Mouse (Mus musculus): ENCODE measurements around the gene Cacnb4. TPM values are rescaled to one million over a fixed set of nuclear protein-coding genes. Genes with fewer than 3 reads are reported as not detected.

The Cacnb4 gene
- total and polyA plus RNA-seq, 3 experiments = not detected

DNA sequence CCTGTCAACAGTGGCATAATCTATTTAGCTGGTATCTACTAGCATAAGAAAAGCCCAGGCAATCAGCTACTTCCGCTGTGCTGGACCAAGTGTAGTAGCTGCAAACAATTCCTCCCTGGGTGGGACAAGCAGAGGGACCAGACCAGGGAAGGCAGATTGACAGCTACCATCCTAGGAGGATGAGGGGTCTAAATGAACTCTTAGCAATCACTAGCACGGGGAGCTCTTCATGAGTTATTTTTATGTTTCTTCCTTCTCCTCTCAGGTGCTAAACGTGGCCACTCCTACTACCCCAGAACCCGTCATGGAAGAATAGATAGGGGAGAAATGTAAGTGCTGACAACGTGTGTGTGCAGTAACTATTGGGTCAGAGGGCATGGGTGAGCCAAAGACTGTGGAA lies 105.8 kb downstream of the Cacnb4 start:
- H3K9me3 ChIP-seq (replicated peaks; ENCODE audit: insufficient read depth, low read length) = no peaks in the 10 kb centered on the region
- H3K4me3 ChIP-seq (ENCODE audit: control insufficient read depth in 1 of 2, insufficient read depth in 1 of 2, low read depth in 2 of 2, low read length in 2 of 2) = no peak overlapping the region
- H3K9ac ChIP-seq (ENCODE audit: control insufficient read depth, low read depth, low read length, poor library complexity, severe bottlenecking) = no peak overlapping the region
- H3K4me1 ChIP-seq (ENCODE audit: control insufficient read depth in 1 of 2, insufficient read depth in 2 of 2, low read length in 2 of 2) = peaks cover 0 to 10% of the 10 kb centered on the region in 2 experiments; a peak in 2 of 4 replicates
- no peak for TF ChIP-seq E2F4 (IDR thresholded peaks at IDR 0.05; ENCODE audit: borderline replicate concordance, low read depth, low read length)
- TF ChIP-seq TCF12 (IDR thresholded peaks at IDR 0.05; ENCODE audit: low read depth, low read length) = no peak
- TF ChIP-seq ELF1 (IDR thresholded peaks at IDR 0.05; ENCODE audit: low read depth, low read length) = no peak
- no peak for TF ChIP-seq POLR2AphosphoS2 (IDR thresholded peaks at IDR 0.05; ENCODE audit: low read length)
- TF ChIP-seq MEF2A (IDR thresholded peaks at IDR 0.05; ENCODE audit: extremely low read depth, insufficient replicate concordance, low read depth, low read length, poor library complexity, severe bottlenecking) = no peak
- TF ChIP-seq NRF1 (IDR thresholded peaks at IDR 0.05; ENCODE audit: insufficient read depth, low read depth, low read length, poor library complexity, severe bottlenecking) = no peak
- TF ChIP-seq GATA1 (IDR thresholded peaks at IDR 0.05; ENCODE audit: low read depth, low read length) = no peak
- TF ChIP-seq SMC3 (IDR thresholded peaks at IDR 0.05; ENCODE audit: low read depth, low read length) = no peak
- no peak for TF ChIP-seq KAT2A (conservative IDR thresholded peaks at IDR 0.05; ENCODE audit: low read depth, low read length)
- TF ChIP-seq EP300 (IDR thresholded peaks at IDR 0.05; ENCODE audit: low read depth in 1 of 2, low read length in 2 of 2) = no peak
- TF ChIP-seq CHD2 (IDR thresholded peaks at IDR 0.05; ENCODE audit: low read length) = no peak
- no peak for TF ChIP-seq MYC (IDR thresholded peaks at IDR 0.05; ENCODE audit: low read depth, low read length)
- no peaks in the 10 kb centered on the region for H3K27me3 ChIP-seq (ENCODE audit: control insufficient read depth in 1 of 2, insufficient read depth in 2 of 2, low read length in 2 of 2)
- DNase-seq (ENCODE audit: low read depth, low spot score) = no peak
- H3K27ac ChIP-seq (ENCODE audit: control insufficient read depth, low read depth, low read length) = no peak overlapping the region
- H3K79me2 ChIP-seq (ENCODE audit: control insufficient read depth, insufficient read depth, low read length, poor library complexity) = no peaks in the 10 kb centered on the region
- H3K36me3 ChIP-seq (ENCODE audit: control insufficient read depth in 1 of 2, insufficient read depth in 2 of 2, low read length in 2 of 2) = peaks cover 0 to 12% of the 10 kb centered on the region in 2 experiments; a peak in 2 of 4 replicates

DNA sequence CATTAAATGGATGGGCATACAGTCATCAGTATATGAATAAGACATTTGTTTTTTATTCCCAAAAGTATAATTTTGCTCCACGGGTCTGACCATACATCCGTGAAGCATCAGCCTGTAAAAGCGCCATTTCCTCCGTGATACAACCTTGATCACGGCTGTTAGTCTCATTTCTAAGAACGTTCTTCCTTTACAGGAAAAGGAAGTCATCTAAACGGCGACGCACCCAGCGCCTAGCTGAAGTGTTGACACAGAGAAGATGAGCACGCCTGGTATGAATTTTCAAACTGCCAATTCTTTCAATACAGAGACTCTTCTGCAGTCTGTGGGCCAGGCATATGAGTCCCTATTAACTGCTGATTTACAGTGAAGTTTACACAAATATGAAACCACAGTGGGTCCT lies 106.5 kb downstream of the Cacnb4 start:
- DNase-seq (ENCODE audit: low read depth, low spot score) = no peak
- Histone ChIP-seq H3K4me3 (ENCODE audit: control insufficient read depth in 1 of 2, insufficient read depth in 1 of 2, low read depth in 2 of 2, low read length in 2 of 2) (no peak overlapping the region), H3K27me3 (ENCODE audit: control insufficient read depth in 1 of 2, insufficient read depth in 2 of 2, low read length in 2 of 2) (no peaks in the 10 kb centered on the region), H3K9me3 (replicated peaks; ENCODE audit: insufficient read depth, low read length) (no peaks in the 10 kb centered on the region), H3K27ac (ENCODE audit: control insufficient read depth, low read depth, low read length) (no peak overlapping the region), H3K36me3 (ENCODE audit: control insufficient read depth in 1 of 2, insufficient read depth in 2 of 2, low read length in 2 of 2) (peaks cover 0 to 12% of the 10 kb centered on the region in 2 experiments; a peak in 2 of 4 replicates), H3K79me2 (ENCODE audit: control insufficient read depth, insufficient read depth, low read length, poor library complexity) (no peaks in the 10 kb centered on the region), H3K9ac (ENCODE audit: control insufficient read depth, low read depth, low read length, poor library complexity, severe bottlenecking) (no peak overlapping the region), H3K4me1 (ENCODE audit: control insufficient read depth in 1 of 2, insufficient read depth in 2 of 2, low read length in 2 of 2) (peaks cover 0 to 10% of the 10 kb centered on the region in 2 experiments; a peak in 2 of 4 replicates)
- no peak for TF ChIP-seq ZMIZ1 (IDR thresholded peaks at IDR 0.05; ENCODE audit: low read depth, low read length)
- TF ChIP-seq POLR2AphosphoS2 (IDR thresholded peaks at IDR 0.05; ENCODE audit: low read length) = no peak
- TF ChIP-seq CHD2 (IDR thresholded peaks at IDR 0.05; ENCODE audit: low read length) = no peak
- TF ChIP-seq TCF12 (IDR thresholded peaks at IDR 0.05; ENCODE audit: low read depth, low read length) = no peak
- TF ChIP-seq MEF2A (IDR thresholded peaks at IDR 0.05; ENCODE audit: extremely low read depth, insufficient replicate concordance, low read depth, low read length, poor library complexity, severe bottlenecking) = no peak
- TF ChIP-seq ZC3H11A (IDR thresholded peaks at IDR 0.05; ENCODE audit: low read depth, low read length) = no peak
- no peak for TF ChIP-seq RAD21 (IDR thresholded peaks at IDR 0.05; ENCODE audit: low read depth, low read length)
- TF ChIP-seq NRF1 (IDR thresholded peaks at IDR 0.05; ENCODE audit: insufficient read depth, low read depth, low read length, poor library complexity, severe bottlenecking) = no peak
- no peak for TF ChIP-seq POLR2A (IDR thresholded peaks at IDR 0.05; ENCODE audit: control insufficient read depth in 1 of 2, insufficient read depth in 1 of 2, low read depth in 1 of 2, low read length in 2 of 2, poor library complexity in 1 of 2)
- TF ChIP-seq SMC3 (IDR thresholded peaks at IDR 0.05; ENCODE audit: low read depth, low read length) = no peak
- TF ChIP-seq UBTF (IDR thresholded peaks at IDR 0.05; ENCODE audit: borderline replicate concordance, insufficient read depth, low read depth, low read length) = no peak
- no peak for TF ChIP-seq HCFC1 (IDR thresholded peaks at IDR 0.05; ENCODE audit: low read depth, low read length)
- TF ChIP-seq BHLHE40 (IDR thresholded peaks at IDR 0.05; ENCODE audit: borderline replicate concordance, low read depth, low read length) = no peak
- no peak for TF ChIP-seq ETS1 (IDR thresholded peaks at IDR 0.05; ENCODE audit: low read depth, low read length)
- no peak for TF ChIP-seq CHD1 (IDR thresholded peaks at IDR 0.05; ENCODE audit: low read depth, low read length)
- no peak for TF ChIP-seq TAL1 (IDR thresholded peaks at IDR 0.05; ENCODE audit: low read length)
- TF ChIP-seq ELF1 (IDR thresholded peaks at IDR 0.05; ENCODE audit: low read depth, low read length) = no peak
- no peak for TF ChIP-seq MAFK (IDR thresholded peaks at IDR 0.05; ENCODE audit: borderline replicate concordance, low read depth, low read length)
- no peak for TF ChIP-seq KAT2A (conservative IDR thresholded peaks at IDR 0.05; ENCODE audit: low read depth, low read length)
- TF ChIP-seq USF2 (IDR thresholded peaks at IDR 0.05; ENCODE audit: borderline replicate concordance in 1 of 2, insufficient read depth in 1 of 2, low read depth in 1 of 2, low read length in 2 of 2) = no peak

Measured in MEL (cell line).